Mouse (Mus musculus): Measurements from ENCODE around the gene Scn2b.

The Scn2b gene

GRCm38 (mm10) chr9:45115706-45116105, 1.9 kb upstream of the Scn2b start:
- CTCF ChIA-PET = interaction anchor here in 1 of 4 experiments (0.7 kb wide), 1 partner anchor 374 kb away, joined by 3 read pairs; no protein-coding TSS in a partner anchor
- POLR2A ChIA-PET = interaction anchor here in 1 of 4 experiments (1.5 kb wide), 1 partner anchor 12 kb away, joined by 3 read pairs; no protein-coding TSS in a partner anchor

- ChIA-PET CTCF (no interaction called here), POLR2A (interaction anchor here in 1 of 4 experiments (1.1 to 1.5 kb wide), 2 partner anchors 13 to 74 kb away, joined by 3 read pairs; no protein-coding TSS in a partner anchor)
Observed at GRCm38 (mm10) chr9:45116819-45117218, 763 bp upstream of the Scn2b start.

GRCm38 (mm10) chr9:45118552-45118951, 970 bp downstream of the Scn2b start:
- ChIA-PET POLR2A (interaction anchor here in 3 of 4 experiments (0.6 to 1.4 kb wide), 6 partner anchors 9 to 403 kb away, joined by 3 to 7 read pairs (median 3); partner anchors contain the start of gene Mpzl3 (in 1 of the 3)), CTCF (interaction anchor here in 3 of 4 experiments (0.5 to 6.1 kb wide), 6 partner anchors 16 to 109 kb away, joined by 3 to 60 read pairs (median 4); partner anchors contain the start of gene Cd3e (in 1 of the 3))

- CTCF ChIA-PET = interaction anchor here in 3 of 4 experiments (0.6 to 6.1 kb wide), 7 partner anchors 15 to 153 kb away, joined by 3 to 60 read pairs (median 5); no protein-coding TSS in a partner anchor
- POLR2A ChIA-PET = interaction anchor here in 1 of 4 experiments (1.0 to 2.9 kb wide), 3 partner anchors 19 to 404 kb away, joined by 3 to 9 read pairs (median 7); partner anchors contain the start of gene Scn4b
Observed at GRCm38 (mm10) chr9:45119316-45119953, 1.9 kb downstream of the Scn2b start.

- CTCF ChIA-PET = interaction anchor here in 3 of 4 experiments (0.8 to 6.1 kb wide), 10 partner anchors 10 to 298 kb away, joined by 3 to 60 read pairs (median 6); no protein-coding TSS in a partner anchor
- POLR2A ChIA-PET = interaction anchor here in 2 of 4 experiments (1.0 to 2.9 kb wide), 4 partner anchors 14 to 90 kb away, joined by 3 to 9 read pairs (median 3); partner anchors contain the start of gene Scn4b (in 1 of the 2)
Observed at GRCm38 (mm10) chr9:45119954-45120530, 2.5 kb downstream of the Scn2b start.

- ChIA-PET CTCF (interaction anchor here in 3 of 4 experiments (0.6 to 6.1 kb wide), 14 partner anchors 10 to 853 kb away, joined by 3 to 60 read pairs (median 6); partner anchors contain the start of gene Scn4b (in 1 of the 3)), POLR2A (interaction anchor here in 2 of 4 experiments (0.7 to 2.9 kb wide), 6 partner anchors 13 to 80 kb away, joined by 3 to 9 read pairs (median 3); partner anchors contain the start of gene Scn4b (in 1 of the 2))
Observed at GRCm38 (mm10) chr9:45120567-45120966, 3.0 kb downstream of the Scn2b start.

GRCm38 (mm10) chr9:45121001-45121400, 3.4 kb downstream of the Scn2b start:
- ChIA-PET POLR2A (interaction anchor here in 2 of 4 experiments (0.7 to 2.9 kb wide), 7 partner anchors 12 to 80 kb away, joined by 3 to 10 read pairs (median 3); partner anchors contain the start of gene Scn4b (in 1 of the 2)), CTCF (interaction anchor here (0.6 to 6.1 kb wide), 15 partner anchors 11 to 853 kb away, joined by 3 to 60 read pairs (median 6); partner anchors contain the start of gene Scn4b (in 1 of the 4))

- POLR2A ChIA-PET = interaction anchor here in 3 of 4 experiments (0.7 to 2.9 kb wide), 19 partner anchors 12 to 309 kb away, joined by 3 to 11 read pairs (median 3); partner anchors contain the start of gene Scn4b (in 1 of the 3)
- CTCF ChIA-PET = interaction anchor here (0.6 to 6.1 kb wide), 30 partner anchors 11 to 708 kb away, joined by 3 to 60 read pairs (median 4); partner anchors contain the start of genes Scn4b (in 2 of the 4), Mpzl3 (in 1 of the 4) and Phldb1 (in 1 of the 4)
Observed at GRCm38 (mm10) chr9:45121769-45122168, 4.2 kb downstream of the Scn2b start.

GRCm38 (mm10) chr9:45122209-45122761, 4.7 kb downstream of the Scn2b start:
- ChIA-PET CTCF (interaction anchor here (0.6 to 6.1 kb wide), 34 partner anchors 11 to 708 kb away, joined by 3 to 60 read pairs (median 4); partner anchors contain the start of genes Scn4b (in 2 of the 4), Mpzl3 (in 1 of the 4) and Phldb1 (in 1 of the 4)), POLR2A (interaction anchor here (0.6 to 2.9 kb wide), 25 partner anchors 11 to 308 kb away, joined by 3 to 11 read pairs (median 3); partner anchors contain the start of genes Scn4b (in 1 of the 4) and Ube4a (in 1 of the 4))

- CTCF ChIA-PET = interaction anchor here in 1 of 4 experiments (0.6 to 1.2 kb wide), 2 partner anchors 9 to 475 kb away, joined by 5 to 6 read pairs; no protein-coding TSS in a partner anchor
- POLR2A ChIA-PET = interaction anchor here in 1 of 4 experiments (0.5 to 0.6 kb wide), 2 partner anchors 9 to 11 kb away, joined by 3 read pairs; no protein-coding TSS in a partner anchor
Observed at GRCm38 (mm10) chr9:45125211-45125610, 7.6 kb downstream of the Scn2b start.

- CTCF ChIA-PET = no interaction called here
Observed at GRCm38 (mm10) chr9:45126941-45127340, 9.4 kb downstream of the Scn2b start.

GRCm38 (mm10) chr9:45130119-45130518, 12.5 kb downstream of the Scn2b start:
- POLR2A ChIA-PET = interaction anchor here in 1 of 4 experiments (0.8 kb wide), 1 partner anchor 75 kb away, joined by 4 read pairs; the partner anchor contains the start of gene Mpzl3
- CTCF ChIA-PET = no interaction called here

More at GRCm38 (mm10) chr9:45126941-45127340, 9.4 kb downstream of the Scn2b start:
- POLR2A ChIA-PET = interaction anchor here in 1 of 4 experiments (0.6 kb wide), 1 partner anchor 74 kb away, joined by 8 read pairs; no protein-coding TSS in a partner anchor

GRCm38 (mm10) chr9:45133484-45134310, 16.1 kb downstream of the Scn2b start:
- ChIA-PET POLR2A (interaction anchor here in 3 of 4 experiments (0.6 to 2.8 kb wide), 8 partner anchors 11 to 366 kb away, joined by 3 to 11 read pairs (median 3); partner anchors contain the start of genes Arcn1 (in 1 of the 3) and Ift46 (in 1 of the 3)), CTCF (interaction anchor here (0.6 to 4.1 kb wide), 37 partner anchors 8 to 679 kb away, joined by 3 to 60 read pairs (median 5); partner anchors contain the start of genes Mpzl3 (in 1 of the 4), Scn2b (in 1 of the 4), Ube4a (in 1 of the 4) and Upk2 (in 1 of the 4))

- CTCF ChIA-PET = interaction anchor here in 3 of 4 experiments (0.6 to 4.1 kb wide), 5 partner anchors 9 to 276 kb away, joined by 3 to 32 read pairs (median 3); no protein-coding TSS in a partner anchor
Observed at GRCm38 (mm10) chr9:45136442-45137169, 19.0 kb downstream of the Scn2b start.

GRCm38 (mm10) chr9:45138191-45139032, 20.8 kb downstream of the Scn2b start, which contains the start of gene Scn4b:
Gene Scn4b, plus strand, starts transcription at chr9:45138395.
- ChIA-PET CTCF (interaction anchor here (0.5 to 2.1 kb wide), 8 partner anchors 16 to 483 kb away, joined by 3 to 14 read pairs (median 4); no protein-coding TSS in a partner anchor), POLR2A (interaction anchor here in 2 of 4 experiments (0.6 to 2.4 kb wide), 5 partner anchors 10 to 371 kb away, joined by 3 to 9 read pairs (median 4); partner anchors contain the start of genes Arcn1 (in 1 of the 2) and Ift46 (in 1 of the 2))

More at GRCm38 (mm10) chr9:45136442-45137169, 19.0 kb downstream of the Scn2b start:
- POLR2A ChIA-PET = interaction anchor here in 3 of 4 experiments (0.7 to 2.8 kb wide), 3 partner anchors 9 to 14 kb away, joined by 3 to 11 read pairs (median 3); no protein-coding TSS in a partner anchor
